Mouse (Mus musculus): ENCODE measurements around the gene Fkbp9. TPM values are rescaled to one million over a fixed set of nuclear protein-coding genes. Genes with fewer than 3 reads are reported as not detected.

Gene Fkbp9
- polyA plus RNA-seq, 1 experiment from 2014 or later, result 89.0 TPM

DNA sequence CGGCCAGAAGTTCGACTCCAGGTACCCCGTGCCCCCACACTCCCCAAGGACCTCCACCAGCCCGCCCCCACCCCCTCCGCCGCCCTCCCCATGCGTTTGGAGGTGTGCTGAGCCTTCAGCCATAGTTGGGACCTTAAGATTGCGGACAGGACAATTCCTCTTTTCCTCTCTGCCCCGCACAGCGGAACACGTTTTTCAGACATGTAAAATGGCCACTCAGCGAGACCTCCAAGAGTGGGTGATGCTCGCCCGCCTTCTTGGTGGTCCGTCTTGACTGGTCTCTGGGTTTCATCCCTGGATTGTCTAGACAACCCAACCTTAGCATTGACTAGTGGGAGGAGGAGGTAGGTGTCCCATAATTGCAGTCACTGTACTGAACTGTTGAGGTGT lies 543 bp downstream of the Fkbp9 start:
- H3K4me3 ChIP-seq (ENCODE audit: low read length), result peak overlapping the region; percentile 74
- WGBS, result 3% methylated on average over 15 of the region's 15 CpGs
- H3K9ac ChIP-seq (ENCODE audit: low read depth, low read length), result peak overlapping the region; percentile 84
- H3K27me3 ChIP-seq (replicated peaks; ENCODE audit: control insufficient read depth, insufficient read depth, low read length), result no peaks in the 10 kb centered on the region
- H3K27ac ChIP-seq (ENCODE audit: low read length), result peak overlapping the region; percentile 82
- H3K4me2 ChIP-seq (ENCODE audit: low read depth, low read length), result peak overlapping the region; percentile 88
- ATAC-seq, result peak; percentile 16
- H3K9me3 ChIP-seq (ENCODE audit: control insufficient read depth, low read length), result no peaks in the 10 kb centered on the region
- H3K4me1 ChIP-seq (ENCODE audit: control insufficient read depth, insufficient read depth, low read length), result no peaks in the 10 kb centered on the region
- no peaks in the 10 kb centered on the region for H3K36me3 ChIP-seq (ENCODE audit: control insufficient read depth, insufficient read depth, low read length)

GRCm38 (mm10) chr6:56832830-56833229 lies 971 bp downstream of the Fkbp9 start:
- H3K27me3 ChIP-seq (replicated peaks; ENCODE audit: control insufficient read depth, insufficient read depth, low read length), result no peaks in the 10 kb centered on the region
- H3K4me1 ChIP-seq (ENCODE audit: control insufficient read depth, insufficient read depth, low read length), result no peaks in the 10 kb centered on the region
- ATAC-seq, result no peak
- H3K36me3 ChIP-seq (ENCODE audit: control insufficient read depth, insufficient read depth, low read length), result no peaks in the 10 kb centered on the region; the same call in 1 of the 2 replicates
- H3K9ac ChIP-seq (ENCODE audit: low read depth, low read length), result no peak overlapping the region
- peak overlapping the region; percentile 74 for H3K4me3 ChIP-seq (ENCODE audit: low read length)
- H3K27ac ChIP-seq (ENCODE audit: low read length), result no peak overlapping the region
- H3K4me2 ChIP-seq (ENCODE audit: low read depth, low read length), result peak overlapping the region; percentile 88
- H3K9me3 ChIP-seq (ENCODE audit: control insufficient read depth, low read length), result no peaks in the 10 kb centered on the region

GRCm38 (mm10) chr6:56834769-56835168 lies 2.9 kb downstream of the Fkbp9 start:
- 65% methylated on average over 5 of the region's 5 CpGs for WGBS
- Histone ChIP-seq H3K27me3 (replicated peaks; ENCODE audit: control insufficient read depth, insufficient read depth, low read length) (no peaks in the 10 kb centered on the region), H3K4me3 (ENCODE audit: low read length) (no peak overlapping the region), H3K27ac (ENCODE audit: low read length) (no peak overlapping the region), H3K4me1 (ENCODE audit: control insufficient read depth, insufficient read depth, low read length) (no peaks in the 10 kb centered on the region), H3K4me2 (ENCODE audit: low read depth, low read length) (no peak overlapping the region), H3K9me3 (ENCODE audit: control insufficient read depth, low read length) (no peaks in the 10 kb centered on the region), H3K36me3 (ENCODE audit: control insufficient read depth, insufficient read depth, low read length) (no peaks in the 10 kb centered on the region; the same call in 1 of the 2 replicates), H3K9ac (ENCODE audit: low read depth, low read length) (no peak overlapping the region)
- no peak for ATAC-seq

- H3K4me1 ChIP-seq (ENCODE audit: control insufficient read depth, insufficient read depth, low read length), result no peaks in the 10 kb centered on the region
- H3K36me3 ChIP-seq (ENCODE audit: control insufficient read depth, insufficient read depth, low read length), result no peaks in the 10 kb centered on the region; the same call in 1 of the 2 replicates
- no peak overlapping the region for H3K9ac ChIP-seq (ENCODE audit: low read depth, low read length)
- no peak for ATAC-seq
- H3K27me3 ChIP-seq (replicated peaks; ENCODE audit: control insufficient read depth, insufficient read depth, low read length), result no peaks in the 10 kb centered on the region
- H3K27ac ChIP-seq (ENCODE audit: low read length), result no peak overlapping the region
- no peak overlapping the region for H3K4me2 ChIP-seq (ENCODE audit: low read depth, low read length)
- WGBS, result 87% methylated on average over 10 of the region's 10 CpGs
- no peak overlapping the region for H3K4me3 ChIP-seq (ENCODE audit: low read length)
- H3K9me3 ChIP-seq (ENCODE audit: control insufficient read depth, low read length), result no peaks in the 10 kb centered on the region
Measured at GRCm38 (mm10) chr6:56835532-56835931, 3.7 kb downstream of the Fkbp9 start.

GRCm38 (mm10) chr6:56837166-56837565 lies 5.3 kb downstream of the Fkbp9 start:
- no peak overlapping the region for H3K4me3 ChIP-seq (ENCODE audit: low read length)
- H3K4me2 ChIP-seq (ENCODE audit: low read depth, low read length), result no peak overlapping the region
- H3K27me3 ChIP-seq (replicated peaks; ENCODE audit: control insufficient read depth, insufficient read depth, low read length), result no peaks in the 10 kb centered on the region
- H3K27ac ChIP-seq (ENCODE audit: low read length), result no peak overlapping the region
- no peak overlapping the region for H3K9ac ChIP-seq (ENCODE audit: low read depth, low read length)
- 93% methylated on average over 12 of the region's 12 CpGs for WGBS
- H3K9me3 ChIP-seq (ENCODE audit: control insufficient read depth, low read length), result no peaks in the 10 kb centered on the region
- H3K4me1 ChIP-seq (ENCODE audit: control insufficient read depth, insufficient read depth, low read length), result no peaks in the 10 kb centered on the region
- no peaks in the 10 kb centered on the region; the same call in 1 of the 2 replicates for H3K36me3 ChIP-seq (ENCODE audit: control insufficient read depth, insufficient read depth, low read length)
- ATAC-seq, result no peak

GRCm38 (mm10) chr6:56837621-56838020 lies 5.8 kb downstream of the Fkbp9 start:
- H3K9ac ChIP-seq (ENCODE audit: low read depth, low read length), result no peak overlapping the region
- no peaks in the 10 kb centered on the region for H3K9me3 ChIP-seq (ENCODE audit: control insufficient read depth, low read length)
- ATAC-seq, result no peak
- WGBS, result 90% methylated on average over 3 of the region's 3 CpGs
- H3K4me3 ChIP-seq (ENCODE audit: low read length), result no peak overlapping the region
- no peaks in the 10 kb centered on the region for H3K27me3 ChIP-seq (replicated peaks; ENCODE audit: control insufficient read depth, insufficient read depth, low read length)
- H3K36me3 ChIP-seq (ENCODE audit: control insufficient read depth, insufficient read depth, low read length), result no peaks in the 10 kb centered on the region; the same call in 1 of the 2 replicates
- no peaks in the 10 kb centered on the region for H3K4me1 ChIP-seq (ENCODE audit: control insufficient read depth, insufficient read depth, low read length)
- H3K27ac ChIP-seq (ENCODE audit: low read length), result no peak overlapping the region
- H3K4me2 ChIP-seq (ENCODE audit: low read depth, low read length), result no peak overlapping the region

DNA sequence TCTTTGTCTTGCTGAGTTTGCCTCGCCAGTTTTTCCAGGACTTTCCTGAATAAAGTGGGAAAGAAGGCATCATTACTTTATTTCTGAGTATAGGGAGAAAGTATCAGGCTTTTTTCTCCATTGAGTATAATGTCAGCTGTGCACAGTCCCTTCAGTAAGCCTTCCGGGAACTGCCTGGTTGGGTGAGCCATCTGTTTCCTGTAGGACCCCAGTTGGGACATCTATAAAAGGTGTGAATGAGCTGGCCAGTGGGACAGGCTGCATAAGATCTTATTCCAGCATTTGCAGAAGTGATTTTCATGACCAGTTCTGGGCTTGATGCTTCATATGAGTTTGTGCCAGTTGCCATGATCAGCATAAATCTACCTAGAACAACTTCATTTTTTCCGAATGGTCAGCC lies 11.4 kb downstream of the Fkbp9 start:
- Histone ChIP-seq H3K27ac (ENCODE audit: low read length) (no peak overlapping the region), H3K36me3 (ENCODE audit: control insufficient read depth, insufficient read depth, low read length) (no peaks in the 10 kb centered on the region), H3K9me3 (ENCODE audit: control insufficient read depth, low read length) (no peaks in the 10 kb centered on the region), H3K4me3 (ENCODE audit: low read length) (no peak overlapping the region), H3K4me2 (ENCODE audit: low read depth, low read length) (no peak overlapping the region), H3K9ac (ENCODE audit: low read depth, low read length) (no peak overlapping the region), H3K4me1 (ENCODE audit: control insufficient read depth, insufficient read depth, low read length) (no peaks in the 10 kb centered on the region), H3K27me3 (replicated peaks; ENCODE audit: control insufficient read depth, insufficient read depth, low read length) (no peaks in the 10 kb centered on the region)
- ATAC-seq, result no peak
- 86% methylated on average over 3 of the region's 3 CpGs for WGBS

DNA sequence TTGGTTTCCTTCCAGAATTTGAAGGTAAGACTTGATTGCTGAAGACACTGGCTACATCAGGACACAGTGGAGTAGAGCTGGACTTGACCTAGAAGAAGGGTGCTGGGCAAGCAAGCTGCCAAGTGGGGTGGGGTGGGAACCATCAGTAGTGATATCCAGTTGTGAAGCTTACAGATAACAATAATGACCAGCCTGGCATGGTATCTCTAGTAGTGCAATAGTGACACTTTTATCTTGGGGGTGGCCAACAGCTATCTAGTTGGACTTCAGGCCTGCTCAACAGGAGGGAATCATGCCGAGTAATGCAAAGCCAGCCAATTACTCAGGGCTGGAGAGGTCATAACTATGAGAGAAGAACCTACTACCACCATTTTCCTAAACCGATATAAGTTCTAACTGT lies 12.5 kb downstream of the Fkbp9 start:
- no peak overlapping the region for H3K4me2 ChIP-seq (ENCODE audit: low read depth, low read length)
- ATAC-seq, result 0 out of 2 replicates have a peak, but pooled peaks have one; percentile 38
- no peaks in the 10 kb centered on the region for H3K9me3 ChIP-seq (ENCODE audit: control insufficient read depth, low read length)
- no peaks in the 10 kb centered on the region for H3K27me3 ChIP-seq (replicated peaks; ENCODE audit: control insufficient read depth, insufficient read depth, low read length)
- no peak overlapping the region for H3K27ac ChIP-seq (ENCODE audit: low read length)
- 89% methylated on average over 2 of the region's 2 CpGs for WGBS
- H3K4me3 ChIP-seq (ENCODE audit: low read length), result no peak overlapping the region
- H3K4me1 ChIP-seq (ENCODE audit: control insufficient read depth, insufficient read depth, low read length), result no peaks in the 10 kb centered on the region
- no peaks in the 10 kb centered on the region for H3K36me3 ChIP-seq (ENCODE audit: control insufficient read depth, insufficient read depth, low read length)
- no peak overlapping the region for H3K9ac ChIP-seq (ENCODE audit: low read depth, low read length)

GRCm38 (mm10) chr6:56848974-56849373 lies 17.1 kb downstream of the Fkbp9 start:
- no peaks in the 10 kb centered on the region for H3K27me3 ChIP-seq (replicated peaks; ENCODE audit: control insufficient read depth, insufficient read depth, low read length)
- H3K9me3 ChIP-seq (ENCODE audit: control insufficient read depth, low read length), result no peaks in the 10 kb centered on the region
- peak; percentile 44; the same call in 1 of the 2 replicates for ATAC-seq
- H3K4me2 ChIP-seq (ENCODE audit: low read depth, low read length), result no peak overlapping the region
- WGBS, result 81% methylated on average over 3 of the region's 3 CpGs
- no peaks in the 10 kb centered on the region for H3K4me1 ChIP-seq (ENCODE audit: control insufficient read depth, insufficient read depth, low read length)
- no peak overlapping the region for H3K9ac ChIP-seq (ENCODE audit: low read depth, low read length)
- no peak overlapping the region for H3K27ac ChIP-seq (ENCODE audit: low read length)
- H3K4me3 ChIP-seq (ENCODE audit: low read length), result no peak overlapping the region
- H3K36me3 ChIP-seq (ENCODE audit: control insufficient read depth, insufficient read depth, low read length), result no peaks in the 10 kb centered on the region

- no peak overlapping the region for H3K4me2 ChIP-seq (ENCODE audit: low read depth, low read length)
- WGBS, result 72% methylated on average over 7 of the region's 7 CpGs
- H3K27ac ChIP-seq (ENCODE audit: low read length), result no peak overlapping the region
- no peaks in the 10 kb centered on the region for H3K4me1 ChIP-seq (ENCODE audit: control insufficient read depth, insufficient read depth, low read length)
- no peaks in the 10 kb centered on the region for H3K36me3 ChIP-seq (ENCODE audit: control insufficient read depth, insufficient read depth, low read length)
- H3K9me3 ChIP-seq (ENCODE audit: control insufficient read depth, low read length), result no peaks in the 10 kb centered on the region
- H3K27me3 ChIP-seq (replicated peaks; ENCODE audit: control insufficient read depth, insufficient read depth, low read length), result no peaks in the 10 kb centered on the region
- no peak for ATAC-seq
- no peak overlapping the region for H3K4me3 ChIP-seq (ENCODE audit: low read length)
- H3K9ac ChIP-seq (ENCODE audit: low read depth, low read length), result no peak overlapping the region
Measured at GRCm38 (mm10) chr6:56850315-56850714, 18.5 kb downstream of the Fkbp9 start.
